ENCODE assay signal across 10 mouse cellular contexts in the genomic region with DNA sequence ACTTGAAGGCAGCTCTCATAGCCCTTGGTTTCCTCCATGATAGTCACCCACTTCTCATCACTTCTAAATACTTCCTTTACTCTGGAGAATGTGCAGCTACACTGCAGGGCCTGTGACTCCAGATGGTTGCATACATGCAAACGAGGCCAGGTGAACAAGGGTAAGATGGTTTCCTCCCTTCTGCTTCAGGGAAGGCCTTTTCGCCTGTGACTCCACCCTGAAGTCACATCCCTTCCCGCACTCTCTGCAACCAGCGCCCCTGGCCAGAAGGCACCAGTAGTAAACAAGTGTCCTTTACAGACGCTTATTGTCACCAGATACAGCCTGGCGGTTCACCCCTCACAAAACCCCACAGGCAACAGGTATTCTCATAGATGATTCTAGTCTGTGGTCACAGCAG. TPM values are rescaled to one million over a fixed set of nuclear protein-coding genes. Genes with fewer than 3 reads are reported as not detected.
DNase-seq lines count a peak whose midpoint lies in the region; ATAC-seq lines count a peak whose summit lies in the region.
"Had no signal": no experiment of that assay in that cellular context is flagged by ENCODE, and none has a peak within 500 bp of the region (broad histone marks: within the 10 kb centered on the region; RNA-seq: fewer than 3 reads in every experiment).

No protein-coding gene starts in this region.

- H3K27ac ChIP-seq in hindbrain, embryonic 10.5 days: no peak overlapping the region
- H3K27ac ChIP-seq in hindbrain, embryonic 11.5 days (ENCODE audit: low read depth, low read length): no peak overlapping the region
- H3K27ac ChIP-seq in embryonic facial prominence, embryonic 14.5 days (replicated peaks; ENCODE audit: low read depth, low read length): no peak overlapping the region
- no peak overlapping the region for H3K27ac ChIP-seq in intestine, embryonic 15.5 days
- no peak overlapping the region for H3K27ac ChIP-seq in midbrain, embryonic 14.5 days (replicated peaks; ENCODE audit: low read depth, low read length)

- no peak overlapping the region for H3K9ac ChIP-seq in hindbrain, embryonic 11.5 days (ENCODE audit: low read depth, low read length)
- H3K9ac ChIP-seq in embryonic facial prominence, embryonic 14.5 days (ENCODE audit: low read depth, low read length): peak overlapping the region; percentile 80; the same call in 1 of the 2 replicates
- H3K9ac ChIP-seq in intestine, embryonic 15.5 days: no peak overlapping the region
- H3K9ac ChIP-seq in midbrain, embryonic 14.5 days (replicated peaks; ENCODE audit: low read length): no peak overlapping the region

- no peaks in the 10 kb centered on the region for H3K9me3 ChIP-seq in hindbrain, embryonic 10.5 days
- H3K9me3 ChIP-seq in hindbrain, embryonic 11.5 days (ENCODE audit: control insufficient read depth, low read length): no peaks in the 10 kb centered on the region
- H3K9me3 ChIP-seq in embryonic facial prominence, embryonic 14.5 days (ENCODE audit: control insufficient read depth, low read length): no peaks in the 10 kb centered on the region
- H3K9me3 ChIP-seq in intestine, embryonic 15.5 days: no peaks in the 10 kb centered on the region
- no peaks in the 10 kb centered on the region for H3K9me3 ChIP-seq in midbrain, embryonic 14.5 days (ENCODE audit: control insufficient read depth, low read length)

- ATAC-seq in hindbrain, embryonic 11.5 days (ENCODE audit: low FRiP score): no peak
- no peak for ATAC-seq in embryonic facial prominence, embryonic 14.5 days (ENCODE audit: low read depth)
- no peak for ATAC-seq in intestine, embryonic 15.5 days
- no peak for ATAC-seq in midbrain, embryonic 14.5 days (ENCODE audit: low FRiP score, low TSS enrichment)

- peak overlapping the region; percentile 9; the same call in 1 of the 2 replicates for H3K4me3 ChIP-seq in hindbrain, embryonic 10.5 days
- no peak overlapping the region for H3K4me3 ChIP-seq in hindbrain, embryonic 11.5 days (ENCODE audit: low read depth, low read length)
- H3K4me3 ChIP-seq in embryonic facial prominence, embryonic 14.5 days (ENCODE audit: low read depth, low read length): peak overlapping the region; percentile 68
- H3K4me3 ChIP-seq in intestine, embryonic 15.5 days (replicated peaks): peak overlapping the region; percentile 66
- H3K4me3 ChIP-seq in midbrain, embryonic 14.5 days (replicated peaks; ENCODE audit: low read depth, low read length): no peak overlapping the region

- H3K27me3 ChIP-seq in hindbrain, embryonic 10.5 days (ENCODE audit: insufficient read depth, poor library complexity, severe bottlenecking): peaks cover 75% of the 10 kb centered on the region
- H3K27me3 ChIP-seq in hindbrain, embryonic 11.5 days (ENCODE audit: control insufficient read depth, insufficient read depth, low read length): peaks cover 25% of the 10 kb centered on the region
- H3K27me3 ChIP-seq in embryonic facial prominence, embryonic 14.5 days (replicated peaks; ENCODE audit: control insufficient read depth, insufficient read depth, low read length): peaks cover 3% of the 10 kb centered on the region; the same call in 1 of the 2 replicates
- no peaks in the 10 kb centered on the region for H3K27me3 ChIP-seq in intestine, embryonic 15.5 days (replicated peaks)
- peaks cover 46% of the 10 kb centered on the region for H3K27me3 ChIP-seq in midbrain, embryonic 14.5 days (ENCODE audit: control insufficient read depth, insufficient read depth, low read length)
- H3K27me3 ChIP-seq: CH12.LX had no signal

- intact Hi-C loops in left cerebral cortex, postnatal 36 days (cut with DNase I): loop anchor here (5.0 kb wide), 1 partner anchor 62 kb away; no protein-coding TSS in a partner anchor

- no peaks in the 10 kb centered on the region for H3K36me3 ChIP-seq in hindbrain, embryonic 10.5 days
- no peaks in the 10 kb centered on the region for H3K36me3 ChIP-seq in hindbrain, embryonic 11.5 days (ENCODE audit: control insufficient read depth, insufficient read depth, low read length)
- no peaks in the 10 kb centered on the region for H3K36me3 ChIP-seq in embryonic facial prominence, embryonic 14.5 days (ENCODE audit: control insufficient read depth, insufficient read depth, low read length)
- no peaks in the 10 kb centered on the region for H3K36me3 ChIP-seq in intestine, embryonic 15.5 days
- H3K36me3 ChIP-seq in midbrain, embryonic 14.5 days (ENCODE audit: control insufficient read depth, insufficient read depth, low read length): no peaks in the 10 kb centered on the region

- 56% methylated on average over 6 of the region's 6 CpGs for WGBS in hindbrain, embryonic 10.5 days
- 61% methylated on average over 6 of the region's 6 CpGs for WGBS in hindbrain, embryonic 11.5 days
- 50% methylated on average over 6 of the region's 6 CpGs for WGBS in embryonic facial prominence, embryonic 14.5 days
- WGBS in intestine, embryonic 15.5 days: 64% methylated on average over 6 of the region's 6 CpGs
- WGBS in midbrain, embryonic 14.5 days: 63% methylated on average over 6 of the region's 6 CpGs

- no peak overlapping the region for H3K4me2 ChIP-seq in hindbrain, embryonic 11.5 days (replicated peaks; ENCODE audit: low read depth, low read length)
- H3K4me2 ChIP-seq in embryonic facial prominence, embryonic 14.5 days (ENCODE audit: low read depth, low read length): peak overlapping the region; percentile 87
- peak overlapping the region; percentile 95 for H3K4me2 ChIP-seq in intestine, embryonic 15.5 days (replicated peaks)
- peak overlapping the region; percentile 91 for H3K4me2 ChIP-seq in midbrain, embryonic 14.5 days (ENCODE audit: low read length)

- DNase-seq in hindbrain, embryonic 10.5 days (ENCODE audit: low spot score): no peak
- no peak for DNase-seq in hindbrain, embryonic 11.5 days (ENCODE audit: low spot score)
- no peak for DNase-seq in embryonic facial prominence, embryonic 14.5 days (ENCODE audit: low spot score)
- DNase-seq in midbrain, embryonic 14.5 days: no peak
- DNase-seq in left cerebral cortex, postnatal 36 days (ENCODE audit: low spot score in 2 of 2): no peak
- no peak for DNase-seq in frontal cortex, postnatal 14 days (ENCODE audit: low spot score in 2 of 2)
- no peak for DNase-seq in cerebellum, adult 8-10 months

- peaks cover 38% of the 10 kb centered on the region for H3K4me1 ChIP-seq in hindbrain, embryonic 10.5 days (replicated peaks)
- peaks cover 4% of the 10 kb centered on the region; the same call in 1 of the 2 replicates for H3K4me1 ChIP-seq in hindbrain, embryonic 11.5 days (replicated peaks; ENCODE audit: control insufficient read depth, insufficient read depth, low read length)
- peaks cover 30% of the 10 kb centered on the region for H3K4me1 ChIP-seq in embryonic facial prominence, embryonic 14.5 days (ENCODE audit: control insufficient read depth, insufficient read depth, low read length)
- peaks cover 26% of the 10 kb centered on the region; the same call in 1 of the 2 replicates for H3K4me1 ChIP-seq in intestine, embryonic 15.5 days (replicated peaks)
- 0 out of 2 replicates have a peak, but pooled peaks cover 7% of the 10 kb centered on the region for H3K4me1 ChIP-seq in midbrain, embryonic 14.5 days (ENCODE audit: control insufficient read depth, insufficient read depth, low read length)

RNA-seq across cellular contexts. Expression of a gene that starts 2.9 kb away (rescaled TPM):
- polyA plus RNA-seq in hindbrain, embryonic 10.5 days (2016; fragmentation: Nextera tagmentation; extraction: Ambion mirVana): 3.2 and 3.6 TPM in 2 replicates
- polyA plus RNA-seq in hindbrain, embryonic 11.5 days (2014; fragmentation: Nextera tagmentation; extraction: Ambion mirVana): 3.5 and 4.7 TPM in 2 replicates
- 31.0 and 33.5 TPM in 2 replicates for polyA plus RNA-seq in embryonic facial prominence, embryonic 14.5 days (2014; fragmentation: Nextera tagmentation; extraction: Ambion mirVana)
- 16.5 and 18.9 TPM in 2 replicates for polyA plus RNA-seq in intestine, embryonic 15.5 days (2015; fragmentation: Nextera tagmentation; extraction: Ambion mirVana)
- 9.6 and 10.1 TPM in 2 replicates for polyA plus RNA-seq in midbrain, embryonic 14.5 days (2014; fragmentation: Nextera tagmentation; extraction: Ambion mirVana)
- 1 to 10 TPM; 3.5 to 7.7 TPM for total RNA-seq in left cerebral cortex, postnatal 36 days (2021)
- total RNA-seq: CH12.LX; hematopoietic stem cell, adult 5-6 weeks had no signal

Comparison
In these comparisons a context has a peak if more than half of its experiments do, and no peak if none do; other contexts are left out.
1. H3K4me3 ChIP-seq: peak in hindbrain, embryonic 10.5 days (single experiment), embryonic facial prominence, embryonic 14.5 days (single experiment) and intestine, embryonic 15.5 days (single experiment); none in hindbrain, embryonic 11.5 days (single experiment) and midbrain, embryonic 14.5 days (single experiment).